ENCODE assay signal across 9 mouse cellular contexts in genomic region chr3:144664363-144665299, GRCm38 (mm10). TPM values are rescaled to one million over a fixed set of nuclear protein-coding genes. Genes with fewer than 3 reads are reported as not detected.
A peak's percentile ranks its signal among the peaks of the same experiment; 100 is the strongest.
DNase-seq lines count a peak whose midpoint lies in the region; ATAC-seq lines count a peak whose summit lies in the region.
"Had no signal": no experiment of that assay in that cellular context is flagged by ENCODE, and none has a peak within 500 bp of the region (broad histone marks: within the 10 kb centered on the region; RNA-seq: fewer than 3 reads in every experiment).

No protein-coding gene starts in this region.

- H3K27me3 ChIP-seq in embryonic facial prominence, embryonic 14.5 days (replicated peaks; ENCODE audit: control insufficient read depth, insufficient read depth, low read length): no peaks in the 10 kb centered on the region
- H3K27me3 ChIP-seq in limb, embryonic 10.5 days (ENCODE audit: low read depth, poor library complexity, severe bottlenecking): no peaks in the 10 kb centered on the region
- no peaks in the 10 kb centered on the region for H3K27me3 ChIP-seq in forebrain, embryonic 16.5 days (replicated peaks; ENCODE audit: control insufficient read depth, insufficient read depth, low read length)
- H3K27me3 ChIP-seq: limb, embryonic 12.5 days had no signal

- WGBS in embryonic facial prominence, embryonic 14.5 days: 57% methylated on average over 22 of the region's 22 CpGs
- WGBS in limb, embryonic 10.5 days: 42% methylated on average over 22 of the region's 22 CpGs
- 55% methylated on average over 22 of the region's 22 CpGs for WGBS in forebrain, embryonic 16.5 days

- ATAC-seq in embryonic facial prominence, embryonic 14.5 days (ENCODE audit: low read depth): peak; percentile 63; the same call in 1 of the 2 replicates
- no peak for ATAC-seq in frontal cortex, adult (ENCODE audit: low TSS enrichment)
- ATAC-seq in forebrain, embryonic 16.5 days: no peak

- H3K27ac ChIP-seq in embryonic facial prominence, embryonic 14.5 days (replicated peaks; ENCODE audit: low read depth, low read length): no peak overlapping the region; the same call in 1 of the 2 replicates
- H3K27ac ChIP-seq in limb, embryonic 10.5 days: no peak overlapping the region
- H3K27ac ChIP-seq in forebrain, embryonic 16.5 days (ENCODE audit: low read length): no peak overlapping the region
- H3K27ac ChIP-seq: limb, embryonic 12.5 days had no signal

- peak overlapping the region; percentile 10; the same call in 1 of the 2 replicates for H3K4me2 ChIP-seq in embryonic facial prominence, embryonic 14.5 days (ENCODE audit: low read depth, low read length)
- H3K4me2 ChIP-seq in forebrain, embryonic 16.5 days (ENCODE audit: low read length): no peak overlapping the region
- H3K4me2 ChIP-seq: limb, embryonic 12.5 days had no signal

- H3K4me1 ChIP-seq in embryonic facial prominence, embryonic 14.5 days (ENCODE audit: control insufficient read depth, insufficient read depth, low read length): peaks cover 6% of the 10 kb centered on the region
- peaks cover 12% of the 10 kb centered on the region for H3K4me1 ChIP-seq in limb, embryonic 10.5 days
- 0 out of 2 replicates have a peak, but pooled peaks cover 4% of the 10 kb centered on the region for H3K4me1 ChIP-seq in forebrain, embryonic 16.5 days (replicated peaks; ENCODE audit: control insufficient read depth, insufficient read depth, low read length)

- no peaks in the 10 kb centered on the region for H3K9me3 ChIP-seq in embryonic facial prominence, embryonic 14.5 days (ENCODE audit: control insufficient read depth, low read length)
- H3K9me3 ChIP-seq in limb, embryonic 10.5 days (replicated peaks): no peaks in the 10 kb centered on the region
- no peaks in the 10 kb centered on the region for H3K9me3 ChIP-seq in forebrain, embryonic 16.5 days (ENCODE audit: control insufficient read depth, low read length)
- H3K9me3 ChIP-seq: limb, embryonic 12.5 days had no signal

- 0 out of 2 replicates have a peak overlapping the region, but pooled peaks have one; percentile 25 for H3K9ac ChIP-seq in embryonic facial prominence, embryonic 14.5 days (ENCODE audit: low read depth, low read length)
- no peak overlapping the region for H3K9ac ChIP-seq in forebrain, embryonic 16.5 days (replicated peaks; ENCODE audit: low read depth, low read length)
- H3K9ac ChIP-seq: limb, embryonic 12.5 days had no signal

- H3K4me3 ChIP-seq in embryonic facial prominence, embryonic 14.5 days (ENCODE audit: low read depth, low read length): no peak overlapping the region
- H3K4me3 ChIP-seq in limb, embryonic 10.5 days: no peak overlapping the region
- no peak overlapping the region for H3K4me3 ChIP-seq in forebrain, embryonic 16.5 days (replicated peaks; ENCODE audit: low read length)
- H3K4me3 ChIP-seq: limb, embryonic 12.5 days had no signal

- no peaks in the 10 kb centered on the region for H3K36me3 ChIP-seq in embryonic facial prominence, embryonic 14.5 days (ENCODE audit: control insufficient read depth, insufficient read depth, low read length)
- no peaks in the 10 kb centered on the region for H3K36me3 ChIP-seq in limb, embryonic 10.5 days
- no peaks in the 10 kb centered on the region for H3K36me3 ChIP-seq in forebrain, embryonic 16.5 days (ENCODE audit: control insufficient read depth, insufficient read depth)
- H3K36me3 ChIP-seq: limb, embryonic 12.5 days had no signal

- DNase-seq in adipocyte (ENCODE audit: low spot score): peak; percentile 80
- DNase-seq in embryonic facial prominence, embryonic 14.5 days (ENCODE audit: low spot score): peak; percentile 68
- DNase-seq in heart, postnatal 4 days: peak; percentile 51
- DNase-seq in limb, embryonic 10.5 days (ENCODE audit: low spot score): peak; percentile 39
- DNase-seq in retina, postnatal 1 day: peak; percentile 53
- DNase-seq in layer of hippocampus, postnatal 25 days (ENCODE audit: extremely low spot score in 1 of 2, low spot score in 1 of 2): no peak

RNA-seq across cellular contexts. Expression of gene Sh3glb1, which starts 55.5 kb away (rescaled TPM):
- polyA plus RNA-seq in embryonic facial prominence, embryonic 14.5 days (2014; fragmentation: Nextera tagmentation; extraction: Ambion mirVana): 146 and 157 TPM in 2 replicates
- 100 to 1,000 TPM; 260 to 261 TPM for total RNA-seq in heart, postnatal 4 days (2021)
- 66.7 and 73.7 TPM in 2 replicates for polyA plus RNA-seq in limb, embryonic 10.5 days (2016; fragmentation: Nextera tagmentation; extraction: Ambion mirVana)
- polyA plus RNA-seq in forebrain, embryonic 16.5 days (2015; fragmentation: Nextera tagmentation; extraction: Ambion mirVana): 93.4 and 106 TPM in 2 replicates
- total RNA-seq in layer of hippocampus, postnatal 25 days (2021): 10 to 100 TPM; 60.2 to 64.9 TPM

Comparison
In these comparisons a context has a peak if more than half of its experiments do, and no peak if none do; other contexts are left out.
1. DNase-seq: peak in adipocyte (single experiment), embryonic facial prominence, embryonic 14.5 days (single experiment), heart, postnatal 4 days (single experiment), limb, embryonic 10.5 days (single experiment) and retina, postnatal 1 day (single experiment); none in layer of hippocampus, postnatal 25 days (0 of 2).